Mouse (Mus musculus) testis, adult 2 months (tissue): ENCODE data around the gene Cbfb. TPM values are rescaled to one million over a fixed set of nuclear protein-coding genes. Genes with fewer than 3 reads are reported as not detected.

Experiments
- H3K27ac ChIP-seq: fragments of 200-500 bp; 2 replicates; pipeline ENCODE4 v1.5.1; 2012; ENCODE audit warnings: low read depth, low read length; ENCODE audit not compliant: control insufficient read depth, insufficient read depth
- H3K27me3 ChIP-seq: fragments of 200-500 bp; 2 replicates; pipeline ENCODE4 v1.6.1; 2012; ENCODE audit warnings: mild to moderate bottlenecking, low read length, moderate library complexity; ENCODE audit not compliant: control insufficient read depth, insufficient read depth
- H3K36me3 ChIP-seq: fragments of 200-500 bp; 2 replicates; pipeline ENCODE4 v1.6.1; 2012; ENCODE audit warnings: mild to moderate bottlenecking, low read length; ENCODE audit not compliant: control insufficient read depth, insufficient read depth
- H3K4me1 ChIP-seq: fragments of 200-500 bp; 2 replicates; pipeline ENCODE4 v1.6.1; 2012; ENCODE audit warnings: low read length; ENCODE audit not compliant: control insufficient read depth, insufficient read depth
- H3K4me3 ChIP-seq: fragments of 200-500 bp; 2 replicates; pipeline ENCODE4 v1.5.1; 2012; ENCODE audit warnings: low read depth, mild to moderate bottlenecking, low read length, moderate library complexity, mixed read lengths; ENCODE audit not compliant: control insufficient read depth
- CTCF ChIP-seq: fragments of 200-500 bp; IDR thresholded peaks from 2 replicates; pipeline ENCODE4 v1.5.1; 2012; ENCODE audit warnings: low read depth, mild to moderate bottlenecking, inconsistent platforms, low read length, moderate library complexity; ENCODE audit not compliant: control insufficient read depth, insufficient read depth, insufficient replicate concordance
- POLR2A ChIP-seq: fragments of 200-500 bp; IDR thresholded peaks from 2 replicates; pipeline ENCODE4 v1.6.1; 2012; ENCODE audit warnings: low read depth, mild to moderate bottlenecking, inconsistent platforms, low read length, moderate library complexity; ENCODE audit not compliant: control insufficient read depth
- polyA plus RNA-seq: library from polyadenylated mRNA; depleted of rRNA; stranded (reverse); fragments of >200 nt; gene quantifications from 2 replicates; pipeline ENCODE4 v1.2.3, GENCODE M21; 2012; rRNA removed

Gene Cbfb
- polyA plus RNA-seq, result 7.0 and 7.7 TPM in 2 replicates

DNA sequence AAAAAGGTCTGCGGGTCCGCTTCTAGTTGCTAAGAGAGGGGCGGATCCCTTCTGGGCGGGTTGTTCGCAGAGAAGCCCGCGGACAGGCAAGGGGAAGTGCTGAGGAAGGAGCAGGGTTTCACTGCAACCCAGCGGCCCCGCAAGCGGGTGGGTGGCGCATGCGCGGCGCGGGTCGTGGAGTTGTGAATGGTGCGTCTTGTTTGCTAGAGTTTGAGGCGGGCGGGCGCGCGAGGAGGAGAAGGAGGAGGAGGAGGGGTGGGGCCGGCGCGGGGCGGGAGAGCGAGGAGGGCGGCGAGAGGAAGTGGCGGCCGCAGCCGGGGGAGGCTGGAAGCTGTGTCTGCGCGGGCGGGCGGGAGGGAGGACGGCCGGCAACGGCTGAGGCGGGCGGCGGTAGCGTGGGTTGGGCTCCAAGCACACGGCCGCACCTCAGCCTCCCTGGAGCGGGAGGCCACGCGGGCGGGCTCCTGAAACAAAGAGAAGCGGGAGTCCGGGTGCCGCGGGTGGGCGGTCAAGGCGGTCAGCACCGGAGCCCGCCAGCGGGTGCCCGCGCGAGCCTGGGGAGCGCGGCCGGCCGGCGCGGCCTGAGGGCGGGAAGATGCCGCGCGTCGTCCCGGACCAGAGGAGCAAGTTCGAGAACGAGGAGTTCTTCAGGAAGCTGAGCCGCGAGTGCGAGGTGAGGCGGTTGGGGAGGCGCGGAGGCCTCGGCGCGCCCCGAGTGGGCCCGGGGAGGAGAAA lies at the start of gene Cbfb:
Gene Cbfb, plus strand, starts transcription at position 294 of the 735 bp plus-strand sequence.
- Histone ChIP-seq H3K4me3 (peak within 1 kb of the TSS; percentile 98), H3K4me1 (peaks cover 2% of the 10 kb centered on the region), H3K27me3 (no peaks in the 10 kb centered on the region), H3K27ac (peak within 1 kb of the TSS; percentile 95), H3K36me3 (no peaks in the 10 kb centered on the region)
- TF ChIP-seq CTCF (no peak), POLR2A (0 out of 2 replicates have a peak, but pooled peaks have one; percentile 37)

DNA sequence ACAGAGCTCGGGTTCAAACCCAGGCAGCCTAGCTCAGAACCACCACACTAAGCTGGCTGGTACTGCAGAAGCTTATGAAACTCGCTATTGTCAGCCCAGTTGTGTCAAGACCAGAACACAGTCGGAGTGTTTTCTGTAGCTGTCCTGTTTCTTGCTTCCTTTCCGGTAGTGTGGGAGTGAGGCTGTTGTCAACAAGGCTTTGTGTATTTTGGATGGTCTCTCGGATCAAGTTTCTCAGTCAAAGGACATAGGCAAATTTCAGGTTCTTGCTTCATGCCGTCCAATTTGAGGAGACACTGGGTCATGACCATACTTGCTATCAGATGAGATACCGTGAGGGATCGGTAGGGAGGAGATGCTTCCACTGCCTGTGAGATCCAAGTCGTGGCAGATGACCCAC lies 40.6 kb upstream of the Cbfb start:
- Histone ChIP-seq H3K36me3 (no peaks in the 10 kb centered on the region), H3K27me3 (no peaks in the 10 kb centered on the region), H3K27ac (no peak overlapping the region), H3K4me1 (no peaks in the 10 kb centered on the region), H3K4me3 (no peak overlapping the region)
- TF ChIP-seq CTCF (no peak), POLR2A (no peak)

DNA sequence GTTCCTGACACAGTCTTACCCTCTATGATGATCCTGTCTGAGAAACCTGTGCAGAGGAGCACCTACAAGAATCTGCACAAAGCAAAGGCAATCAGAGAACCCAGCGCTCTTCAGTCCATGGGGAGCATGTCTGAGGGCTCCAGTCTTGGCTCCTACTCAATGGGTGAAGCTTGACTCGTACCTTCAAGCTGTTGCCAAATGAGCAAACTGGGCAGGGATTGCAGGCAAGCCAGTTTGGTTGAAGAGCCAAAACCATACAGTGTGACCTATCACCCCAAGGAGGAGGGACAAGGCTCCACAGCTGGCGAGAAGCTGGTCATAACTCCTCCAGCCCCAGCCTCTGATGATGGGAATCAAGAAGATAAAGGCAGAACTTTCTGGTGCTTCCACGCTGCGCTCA lies 39.0 kb upstream of the Cbfb start, which contains the start of gene Ces4a:
Gene Ces4a, plus strand, starts transcription at position 292 of the 400 bp plus-strand sequence.
- Histone ChIP-seq H3K36me3 (no peaks in the 10 kb centered on the region), H3K27ac (no peak within 1 kb of the TSS), H3K27me3 (no peaks in the 10 kb centered on the region), H3K4me3 (no peak within 1 kb of the TSS), H3K4me1 (no peaks in the 10 kb centered on the region)
- TF ChIP-seq CTCF, result no peak
- TF ChIP-seq POLR2A, result no peak

DNA sequence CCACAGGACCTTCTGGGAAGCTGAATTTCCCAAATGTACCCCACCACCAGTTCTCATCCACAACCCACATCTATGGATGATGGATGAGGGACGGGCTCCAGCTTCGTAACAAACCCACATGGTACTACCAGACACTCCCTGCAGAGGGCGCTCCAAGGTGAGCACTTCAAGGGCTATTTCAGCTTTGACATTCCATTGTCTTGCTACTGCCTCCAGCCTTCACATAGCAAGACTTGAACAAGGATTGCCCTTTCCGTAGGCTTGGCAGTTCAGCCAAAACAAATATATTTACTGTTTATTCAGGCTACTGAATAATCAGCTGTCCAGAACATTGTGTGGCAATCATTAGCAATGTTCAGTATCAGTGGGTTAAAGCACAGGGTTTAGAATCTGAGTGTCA lies 32.1 kb upstream of the Cbfb start:
- peaks cover 3% of the 10 kb centered on the region for H3K4me1 ChIP-seq
- H3K4me3 ChIP-seq, result no peak overlapping the region
- H3K27ac ChIP-seq, result no peak overlapping the region
- peak; percentile 93; the same call in 1 of the 2 replicates for TF ChIP-seq CTCF
- TF ChIP-seq POLR2A, result no peak
- no peaks in the 10 kb centered on the region for H3K36me3 ChIP-seq
- H3K27me3 ChIP-seq, result no peaks in the 10 kb centered on the region

DNA sequence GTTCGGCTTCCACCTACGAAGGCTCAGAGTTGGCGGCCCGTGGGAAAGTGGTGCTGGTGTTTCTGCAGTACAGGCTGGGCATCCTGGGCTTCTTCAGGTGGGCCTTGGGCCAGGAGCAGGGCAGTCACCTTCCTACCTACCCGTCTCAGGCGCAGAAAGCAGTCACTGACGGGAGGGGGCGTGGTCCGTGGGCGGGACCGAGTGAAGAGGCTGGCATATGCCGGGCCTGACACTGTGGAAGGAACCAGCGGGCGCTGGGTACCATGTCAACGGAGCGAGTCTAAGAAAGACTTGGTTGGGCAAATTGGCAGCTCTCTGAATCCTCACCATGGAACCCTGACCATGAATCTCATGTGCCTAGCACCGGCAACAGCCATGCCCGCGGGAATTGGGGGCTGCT lies 28.1 kb upstream of the Cbfb start:
- Histone ChIP-seq H3K4me1 (peaks cover 3% of the 10 kb centered on the region), H3K36me3 (no peaks in the 10 kb centered on the region), H3K27ac (no peak overlapping the region), H3K4me3 (peak overlapping the region; percentile 49), H3K27me3 (no peaks in the 10 kb centered on the region)
- no peak for TF ChIP-seq POLR2A
- no peak for TF ChIP-seq CTCF

DNA sequence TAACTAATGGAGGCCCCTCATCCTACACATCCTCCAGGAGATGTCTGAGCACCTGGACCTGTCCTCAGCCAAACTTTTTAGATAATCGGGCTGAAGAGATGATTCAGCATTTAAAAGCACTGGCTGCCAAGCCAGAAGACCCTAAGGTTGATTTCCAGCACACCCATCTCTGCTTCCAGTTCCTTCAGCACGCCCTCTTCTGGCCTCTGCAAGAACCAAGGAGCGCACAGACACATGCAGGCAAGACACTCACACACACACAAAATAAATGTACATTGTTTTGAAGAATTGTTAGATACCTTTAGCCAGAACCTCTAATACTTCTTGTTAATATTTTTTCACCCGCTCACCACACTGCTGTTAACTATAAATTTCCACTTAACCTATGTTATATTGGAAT lies 18.8 kb upstream of the Cbfb start:
- no peak for TF ChIP-seq POLR2A
- no peak for TF ChIP-seq CTCF
- Histone ChIP-seq H3K27me3 (no peaks in the 10 kb centered on the region), H3K4me3 (no peak overlapping the region), H3K27ac (no peak overlapping the region), H3K36me3 (no peaks in the 10 kb centered on the region), H3K4me1 (peaks cover 8% of the 10 kb centered on the region)

DNA sequence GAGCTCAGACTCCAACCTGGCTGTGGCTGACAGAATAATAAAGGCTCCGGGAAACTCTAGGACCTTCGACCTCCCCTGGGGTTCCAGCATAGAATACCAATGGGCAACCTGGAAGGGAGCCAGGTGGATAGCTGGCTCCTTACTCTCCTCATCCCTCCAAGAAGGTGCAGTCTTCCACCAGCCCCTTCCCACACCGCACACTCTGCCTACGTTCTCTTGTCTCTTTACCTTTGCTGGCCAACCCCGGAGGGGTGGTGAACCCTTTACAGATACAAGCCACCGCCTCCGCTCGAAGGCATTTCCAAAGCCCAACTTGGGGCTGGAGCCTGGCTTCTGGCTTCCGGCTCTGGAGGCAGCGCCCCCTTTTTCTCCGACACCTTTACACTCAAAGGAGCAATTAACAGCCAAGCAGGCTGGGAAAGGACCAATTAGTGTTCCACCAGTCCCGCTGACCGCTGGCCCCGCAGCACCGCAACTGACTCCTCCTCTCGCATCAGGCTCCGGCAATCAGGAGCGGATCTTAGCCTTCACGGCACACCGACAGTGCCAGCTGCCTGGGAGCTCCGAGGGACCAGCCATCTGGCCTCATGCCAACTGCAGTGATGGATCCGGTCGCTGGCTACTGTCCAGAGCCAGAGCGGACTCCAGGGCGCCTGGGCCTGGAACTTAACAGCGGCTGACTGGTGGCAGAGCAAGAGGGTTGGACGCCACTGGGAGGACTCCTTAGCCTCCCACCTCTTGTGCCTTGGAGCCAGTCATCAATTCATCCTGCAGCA lies 17.7 kb upstream of the Cbfb start:
- H3K36me3 ChIP-seq, result no peaks in the 10 kb centered on the region
- TF ChIP-seq CTCF (no peak), POLR2A (no peak)
- peak overlapping the region; percentile 7 for H3K4me3 ChIP-seq
- no peak overlapping the region for H3K27ac ChIP-seq
- no peaks in the 10 kb centered on the region for H3K27me3 ChIP-seq
- H3K4me1 ChIP-seq, result peaks cover 11% of the 10 kb centered on the region
